Mouse (Mus musculus): ENCODE measurements around the gene Ranbp1. TPM values are rescaled to one million over a fixed set of nuclear protein-coding genes. Genes with fewer than 3 reads are reported as not detected.

Ranbp1 gene
- polyA plus RNA-seq, 1 experiment = 64.4 TPM

GRCm38 (mm10) chr16:18265024-18265423 lies 16.5 kb upstream of the Ranbp1 start:
- Histone ChIP-seq H3K36me3 (ENCODE audit: control insufficient read depth, insufficient read depth, low read length) (peaks cover 2% of the 10 kb centered on the region; the same call in 1 of the 2 replicates), H3K27ac (ENCODE audit: control insufficient read depth, insufficient read depth, low read depth, low read length) (no peak overlapping the region), H3K27me3 (ENCODE audit: control insufficient read depth, insufficient read depth, low read length) (no peaks in the 10 kb centered on the region), H3K4me1 (ENCODE audit: control insufficient read depth, insufficient read depth, low read length) (no peaks in the 10 kb centered on the region), H3K4me3 (ENCODE audit: control insufficient read depth, low read depth, low read length) (no peak overlapping the region)
- no peak for TF ChIP-seq POLR2A (IDR thresholded peaks at IDR 0.05; ENCODE audit: control insufficient read depth, low read depth, low read length)
- no peak for TF ChIP-seq CTCF (IDR thresholded peaks at IDR 0.05; ENCODE audit: control insufficient read depth, insufficient read depth, insufficient replicate concordance, low read depth, low read length)

- H3K27ac ChIP-seq (ENCODE audit: control insufficient read depth, insufficient read depth, low read depth, low read length) = no peak within 1 kb of the TSS
- H3K4me1 ChIP-seq (ENCODE audit: control insufficient read depth, insufficient read depth, low read length) = no peaks in the 10 kb centered on the region
- TF ChIP-seq CTCF (IDR thresholded peaks at IDR 0.05; ENCODE audit: control insufficient read depth, insufficient read depth, insufficient replicate concordance, low read depth, low read length) (no peak), POLR2A (IDR thresholded peaks at IDR 0.05; ENCODE audit: control insufficient read depth, low read depth, low read length) (no peak)
- no peaks in the 10 kb centered on the region for H3K27me3 ChIP-seq (ENCODE audit: control insufficient read depth, insufficient read depth, low read length)
- H3K4me3 ChIP-seq (ENCODE audit: control insufficient read depth, low read depth, low read length) = no peak within 1 kb of the TSS
- no peaks in the 10 kb centered on the region; the same call in 1 of the 2 replicates for H3K36me3 ChIP-seq (ENCODE audit: control insufficient read depth, insufficient read depth, low read length)
These were observed 9.7 kb upstream of the Ranbp1 start, which contains the start of gene Gm49776 for GRCm38 (mm10) chr16:18258221-18258620. Gene Gm49776 (minus strand): TSS chr16:18258321.

GRCm38 (mm10) chr16:18253866-18254265 lies 5.3 kb upstream of the Ranbp1 start:
- H3K36me3 ChIP-seq (ENCODE audit: control insufficient read depth, insufficient read depth, low read length) = no peaks in the 10 kb centered on the region; the same call in 1 of the 2 replicates
- no peak overlapping the region for H3K4me3 ChIP-seq (ENCODE audit: control insufficient read depth, low read depth, low read length)
- no peak overlapping the region for H3K27ac ChIP-seq (ENCODE audit: control insufficient read depth, insufficient read depth, low read depth, low read length)
- TF ChIP-seq CTCF (IDR thresholded peaks at IDR 0.05; ENCODE audit: control insufficient read depth, insufficient read depth, insufficient replicate concordance, low read depth, low read length) (no peak), POLR2A (IDR thresholded peaks at IDR 0.05; ENCODE audit: control insufficient read depth, low read depth, low read length) (no peak)
- H3K27me3 ChIP-seq (ENCODE audit: control insufficient read depth, insufficient read depth, low read length) = no peaks in the 10 kb centered on the region
- H3K4me1 ChIP-seq (ENCODE audit: control insufficient read depth, insufficient read depth, low read length) = peaks cover 7% of the 10 kb centered on the region

GRCm38 (mm10) chr16:18252736-18253135 lies 4.2 kb upstream of the Ranbp1 start:
- Histone ChIP-seq H3K27ac (ENCODE audit: control insufficient read depth, insufficient read depth, low read depth, low read length) (no peak overlapping the region), H3K4me3 (ENCODE audit: control insufficient read depth, low read depth, low read length) (no peak overlapping the region), H3K36me3 (ENCODE audit: control insufficient read depth, insufficient read depth, low read length) (no peaks in the 10 kb centered on the region; the same call in 1 of the 2 replicates), H3K4me1 (ENCODE audit: control insufficient read depth, insufficient read depth, low read length) (peaks cover 7% of the 10 kb centered on the region), H3K27me3 (ENCODE audit: control insufficient read depth, insufficient read depth, low read length) (no peaks in the 10 kb centered on the region)
- TF ChIP-seq CTCF (IDR thresholded peaks at IDR 0.05; ENCODE audit: control insufficient read depth, insufficient read depth, insufficient replicate concordance, low read depth, low read length) (no peak), POLR2A (IDR thresholded peaks at IDR 0.05; ENCODE audit: control insufficient read depth, low read depth, low read length) (no peak)

- H3K27ac ChIP-seq (ENCODE audit: control insufficient read depth, insufficient read depth, low read depth, low read length) = no peak overlapping the region
- H3K4me1 ChIP-seq (ENCODE audit: control insufficient read depth, insufficient read depth, low read length) = peaks cover 7% of the 10 kb centered on the region
- no peak overlapping the region for H3K4me3 ChIP-seq (ENCODE audit: control insufficient read depth, low read depth, low read length)
- H3K36me3 ChIP-seq (ENCODE audit: control insufficient read depth, insufficient read depth, low read length) = no peaks in the 10 kb centered on the region; the same call in 1 of the 2 replicates
- no peaks in the 10 kb centered on the region for H3K27me3 ChIP-seq (ENCODE audit: control insufficient read depth, insufficient read depth, low read length)
- no peak for TF ChIP-seq POLR2A (IDR thresholded peaks at IDR 0.05; ENCODE audit: control insufficient read depth, low read depth, low read length)
- TF ChIP-seq CTCF (IDR thresholded peaks at IDR 0.05; ENCODE audit: control insufficient read depth, insufficient read depth, insufficient replicate concordance, low read depth, low read length) = no peak
These were observed 2.6 kb upstream of the Ranbp1 start for GRCm38 (mm10) chr16:18250828-18251790.

GRCm38 (mm10) chr16:18250231-18250630 lies 1.7 kb upstream of the Ranbp1 start:
- Histone ChIP-seq H3K4me1 (ENCODE audit: control insufficient read depth, insufficient read depth, low read length) (peaks cover 7% of the 10 kb centered on the region), H3K27ac (ENCODE audit: control insufficient read depth, insufficient read depth, low read depth, low read length) (no peak overlapping the region), H3K4me3 (ENCODE audit: control insufficient read depth, low read depth, low read length) (no peak overlapping the region), H3K36me3 (ENCODE audit: control insufficient read depth, insufficient read depth, low read length) (no peaks in the 10 kb centered on the region; the same call in 1 of the 2 replicates), H3K27me3 (ENCODE audit: control insufficient read depth, insufficient read depth, low read length) (no peaks in the 10 kb centered on the region)
- TF ChIP-seq POLR2A (IDR thresholded peaks at IDR 0.05; ENCODE audit: control insufficient read depth, low read depth, low read length) (no peak), CTCF (IDR thresholded peaks at IDR 0.05; ENCODE audit: control insufficient read depth, insufficient read depth, insufficient replicate concordance, low read depth, low read length) (no peak)

GRCm38 (mm10) chr16:18249364-18249967 lies 934 bp upstream of the Ranbp1 start:
- Histone ChIP-seq H3K36me3 (ENCODE audit: control insufficient read depth, insufficient read depth, low read length) (no peaks in the 10 kb centered on the region; the same call in 1 of the 2 replicates), H3K4me1 (ENCODE audit: control insufficient read depth, insufficient read depth, low read length) (peaks cover 7% of the 10 kb centered on the region), H3K27me3 (ENCODE audit: control insufficient read depth, insufficient read depth, low read length) (no peaks in the 10 kb centered on the region), H3K27ac (ENCODE audit: control insufficient read depth, insufficient read depth, low read depth, low read length) (no peak overlapping the region; the same call in 1 of the 2 replicates), H3K4me3 (ENCODE audit: control insufficient read depth, low read depth, low read length) (peak overlapping the region; percentile 95)
- no peak for TF ChIP-seq POLR2A (IDR thresholded peaks at IDR 0.05; ENCODE audit: control insufficient read depth, low read depth, low read length)
- no peak for TF ChIP-seq CTCF (IDR thresholded peaks at IDR 0.05; ENCODE audit: control insufficient read depth, insufficient read depth, insufficient replicate concordance, low read depth, low read length)

Measured in testis, adult 2 months (tissue).